Mouse (Mus musculus): ENCODE data around the gene Psg21. TPM values are rescaled to one million over a fixed set of nuclear protein-coding genes. Genes with fewer than 3 reads are reported as not detected.
"Not testable (repeated sequence)": the region's sequence is repeated elsewhere in the genome, so short reads cannot be mapped to it uniquely, and the experiment has no call there.

Gene Psg21
- not detected in 2 replicates for total RNA-seq (2015; ENCODE audit: low replicate concordance)
- total RNA-seq (2017; ENCODE audit: low replicate concordance): not detected in 2 replicates

GRCm38 (mm10) chr7:18656625-18657024 lies at the start of gene Psg21:
Gene Psg21, minus strand, starts transcription at chr7:18656725.
- not testable (repeated sequence) for ATAC-seq (replicated peaks; ENCODE audit: low FRiP score, poor library complexity, severe bottlenecking)

GRCm38 (mm10) chr7:18686085-18686484 lies 29.6 kb upstream of the Psg21 start, which contains the start of gene Psg20:
Gene Psg20, minus strand, starts transcription at chr7:18686185.
- ATAC-seq (replicated peaks; ENCODE audit: low FRiP score, poor library complexity, severe bottlenecking): no peak

DNA sequence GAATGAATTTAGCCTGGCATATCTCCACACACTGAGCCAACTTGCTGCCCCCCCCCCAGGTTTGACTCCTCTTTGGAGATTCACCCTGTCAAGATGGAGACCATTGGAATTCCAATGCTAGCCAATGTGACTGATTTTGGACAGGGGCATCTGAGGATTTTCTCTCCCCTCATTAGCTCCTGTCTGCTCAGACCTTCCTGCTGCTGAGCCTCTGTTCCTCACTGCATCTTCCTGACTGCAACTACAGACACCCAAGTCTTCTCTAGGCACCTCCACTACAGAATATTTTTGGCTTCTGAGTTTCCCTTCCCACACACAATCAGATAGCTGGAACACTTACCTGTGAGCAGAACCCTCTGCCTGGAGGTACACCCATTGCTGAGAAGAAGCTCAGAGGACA lies 29.1 kb upstream of the Psg21 start:
- ATAC-seq (replicated peaks; ENCODE audit: low FRiP score, poor library complexity, severe bottlenecking): no peak

GRCm38 (mm10) chr7:18679772-18680171 lies 23.2 kb upstream of the Psg21 start:
- ATAC-seq (replicated peaks; ENCODE audit: low FRiP score, poor library complexity, severe bottlenecking): no peak

DNA sequence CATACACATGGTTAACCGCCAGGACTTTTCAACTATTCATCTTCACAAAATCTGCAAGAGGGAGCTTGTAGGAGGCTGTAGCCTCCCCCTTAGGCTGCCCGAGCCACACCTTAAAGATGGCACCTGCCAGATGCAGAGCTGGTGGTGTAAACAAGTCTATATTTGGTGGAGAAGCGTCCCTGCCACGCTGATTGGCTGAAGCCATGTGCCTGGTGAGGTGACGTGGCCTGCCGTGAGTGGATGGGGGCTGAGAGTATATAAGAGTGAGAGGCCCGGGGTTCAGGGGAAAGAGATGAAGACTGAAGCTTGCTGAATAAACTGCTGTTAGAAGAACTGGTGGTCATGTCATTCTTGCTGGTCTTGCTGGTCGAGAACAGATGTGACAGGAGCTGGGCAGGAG lies 29.6 kb downstream of the Psg21 start:
- ATAC-seq (replicated peaks; ENCODE audit: low FRiP score, poor library complexity, severe bottlenecking): not testable (repeated sequence)

DNA sequence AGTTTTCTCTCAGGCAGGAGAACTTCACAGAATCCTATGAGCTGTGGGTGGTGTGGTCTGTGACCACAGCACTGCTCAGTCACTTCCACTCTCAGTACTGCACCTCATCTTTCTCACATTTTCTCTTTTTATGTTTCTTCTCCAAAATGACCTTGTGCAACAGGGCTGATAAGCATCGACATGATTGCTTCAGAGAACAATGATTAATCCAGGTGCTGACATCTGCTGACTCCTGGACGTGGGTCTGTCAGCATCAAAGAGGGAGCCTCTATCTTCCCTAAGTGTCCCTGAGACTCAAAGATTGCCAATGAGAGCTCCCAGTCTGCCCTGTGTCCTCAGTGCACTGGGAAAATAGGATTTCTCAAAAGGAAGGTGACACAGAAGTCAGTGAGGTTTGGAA lies 40.1 kb downstream of the Psg21 start, which contains the start of gene Psg23:
TSS of gene Psg23 (minus strand) at position 101 of the 400 bp plus-strand sequence.
- not testable (repeated sequence) for ATAC-seq (replicated peaks; ENCODE audit: low FRiP score, poor library complexity, severe bottlenecking)

Other genes with a start within 250 kb of the Psg21 start
- gene Psg28, start 224.7 kb downstream of the Psg21 start, total RNA-seq (2015; ENCODE audit: low replicate concordance): not detected in 2 replicates
- not detected in 2 replicates for gene Psg28, start 224.7 kb downstream of the Psg21 start, total RNA-seq (2017; ENCODE audit: low replicate concordance)
- not detected in 2 replicates for gene Psg26, start 172.5 kb downstream of the Psg21 start, total RNA-seq (2015; ENCODE audit: low replicate concordance)
- not detected in 2 replicates for gene Psg26, start 172.5 kb downstream of the Psg21 start, total RNA-seq (2017; ENCODE audit: low replicate concordance)
- gene Psg25, start 124.5 kb downstream of the Psg21 start, total RNA-seq (2015; ENCODE audit: low replicate concordance): not detected in 2 replicates
- gene Psg25, start 124.5 kb downstream of the Psg21 start, total RNA-seq (2017; ENCODE audit: low replicate concordance): not detected in 2 replicates
- not detected in 2 replicates for gene Psg27, start 89.4 kb downstream of the Psg21 start, total RNA-seq (2015; ENCODE audit: low replicate concordance)
- not detected in 2 replicates for gene Psg27, start 89.4 kb downstream of the Psg21 start, total RNA-seq (2017; ENCODE audit: low replicate concordance)
- not detected in 2 replicates for gene Psg23, start 40.2 kb downstream of the Psg21 start, total RNA-seq (2015; ENCODE audit: low replicate concordance)
- not detected in 2 replicates for gene Psg23, start 40.2 kb downstream of the Psg21 start, total RNA-seq (2017; ENCODE audit: low replicate concordance)
- not detected in 2 replicates for gene Psg20, start 29.5 kb upstream of the Psg21 start, total RNA-seq (2015; ENCODE audit: low replicate concordance)
- not detected in 2 replicates for gene Psg20, start 29.5 kb upstream of the Psg21 start, total RNA-seq (2017; ENCODE audit: low replicate concordance)
- not detected in 2 replicates for gene Psg22, start 61.4 kb upstream of the Psg21 start, total RNA-seq (2015; ENCODE audit: low replicate concordance)
- gene Psg22, start 61.4 kb upstream of the Psg21 start, total RNA-seq (2017; ENCODE audit: low replicate concordance): not detected in 2 replicates
- not detected in 2 replicates for gene Psg19, start 141.8 kb upstream of the Psg21 start, total RNA-seq (2015; ENCODE audit: low replicate concordance)
- not detected in 2 replicates for gene Psg19, start 141.8 kb upstream of the Psg21 start, total RNA-seq (2017; ENCODE audit: low replicate concordance)
- gene Psg17, start 164.9 kb upstream of the Psg21 start, total RNA-seq (2015; ENCODE audit: low replicate concordance): not detected in 2 replicates
- not detected in 2 replicates for gene Psg17, start 164.9 kb upstream of the Psg21 start, total RNA-seq (2017; ENCODE audit: low replicate concordance)
- 2.9 TPM in 1 of 2 replicates, not detected in the other for gene Mill2, start 183.2 kb upstream of the Psg21 start, total RNA-seq (2015; ENCODE audit: low replicate concordance)
- gene Mill2, start 183.2 kb upstream of the Psg21 start, total RNA-seq (2017; ENCODE audit: low replicate concordance): not detected in 2 replicates
- 151 and 220 TPM in 2 replicates for gene Pglyrp1, start 214.6 kb upstream of the Psg21 start, total RNA-seq (2015; ENCODE audit: low replicate concordance)
- 10.8 and 18.9 TPM in 2 replicates for gene Pglyrp1, start 214.6 kb upstream of the Psg21 start, total RNA-seq (2017; ENCODE audit: low replicate concordance)

Data from erythroid progenitor cell, adult 5-6 weeks (primary cell).